Mouse (Mus musculus): ENCODE measurements at regions not wholly inside any gene's neighbourhood (a gene's known extent, or its start where the extent isn't known, plus 50 kb on each side); places are given as distances from the start of the nearest gene placed in this dataset.

DNA sequence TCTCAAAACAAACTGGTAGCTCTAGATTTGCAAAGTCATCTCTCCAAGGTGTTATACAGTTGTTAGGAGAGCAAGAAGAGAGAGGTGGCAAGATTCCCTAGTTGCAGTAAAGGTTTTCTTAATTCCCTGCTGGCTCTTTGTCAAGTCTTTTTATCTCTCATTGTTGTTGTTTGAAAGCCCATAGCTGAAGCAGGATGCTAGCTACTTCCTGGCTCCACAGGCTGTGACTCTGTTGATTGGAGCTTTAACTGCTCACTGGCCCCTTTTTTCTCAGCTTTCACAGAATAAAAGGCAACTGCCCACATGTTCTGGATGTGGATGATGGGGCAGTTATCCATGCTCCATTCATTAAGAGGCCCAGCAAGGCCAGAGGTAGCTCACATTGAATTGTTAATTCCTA, 122.7 kb upstream of the Plpp4 start:
- TF ChIP-seq CTCF (IDR thresholded peaks at IDR 0.05; ENCODE audit: low read depth) (no peak), EP300 (IDR thresholded peaks at IDR 0.05; ENCODE audit: low read depth) (no peak)
